Mouse (Mus musculus): Measurements from ENCODE around the gene Mettl7a3.
"Not testable (repeated sequence)": the region's sequence is repeated elsewhere in the genome, so short reads cannot be mapped to it uniquely, and the experiment has no call there.

DNA sequence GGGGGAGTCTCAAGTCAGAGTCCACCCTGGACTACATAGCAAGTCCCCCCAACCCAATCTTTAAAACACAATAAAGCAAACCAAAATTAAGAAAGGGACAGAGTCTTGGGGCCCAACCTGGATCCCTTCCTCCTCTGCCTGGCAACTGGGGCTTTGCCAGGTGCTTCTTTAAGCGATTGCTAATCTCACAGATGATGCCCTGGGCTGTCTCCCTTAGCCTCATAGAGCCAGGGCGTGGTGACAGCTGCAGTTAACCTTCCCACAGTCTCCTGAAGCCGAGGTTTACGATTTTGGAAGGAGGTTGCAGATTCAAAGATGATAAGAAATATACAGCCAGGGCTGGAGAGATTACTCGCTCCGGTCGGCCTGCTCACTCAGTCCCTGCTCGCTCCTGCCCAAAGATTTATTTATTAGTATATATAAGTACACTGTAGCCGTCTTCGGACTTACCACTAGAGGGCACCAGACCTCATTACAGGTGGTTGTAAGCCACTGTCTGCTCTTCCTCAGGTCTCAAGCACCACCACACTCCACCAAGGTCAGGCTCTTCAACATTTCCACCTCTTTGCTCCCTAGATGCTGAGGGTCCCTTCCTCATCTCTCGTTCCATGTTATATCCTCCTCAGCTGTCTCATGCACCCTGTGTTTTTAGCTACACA, 27.2 kb upstream of the Mettl7a3 start:
- not testable (repeated sequence) for TF ChIP-seq CTCF (IDR thresholded peaks at IDR 0.05; ENCODE audit: control insufficient read depth, insufficient read depth, insufficient read length); MAX (IDR thresholded peaks at IDR 0.05); CEBPB (IDR thresholded peaks at IDR 0.05; ENCODE audit: low read depth); FOSL1 (IDR thresholded peaks at IDR 0.05; ENCODE audit: insufficient read depth, low read length, poor library complexity, severe bottlenecking)
